Mouse (Mus musculus): ENCODE data around the gene Abcg4. TPM values are rescaled to one million over a fixed set of nuclear protein-coding genes. Genes with fewer than 3 reads are reported as not detected.
"Not testable (repeated sequence)": the region's sequence is repeated elsewhere in the genome, so short reads cannot be mapped to it uniquely, and the experiment has no call there.

Gene Abcg4
- 0.58 and 0.89 TPM in 2 replicates for polyA plus RNA-seq (2012; rRNA removed)

DNA sequence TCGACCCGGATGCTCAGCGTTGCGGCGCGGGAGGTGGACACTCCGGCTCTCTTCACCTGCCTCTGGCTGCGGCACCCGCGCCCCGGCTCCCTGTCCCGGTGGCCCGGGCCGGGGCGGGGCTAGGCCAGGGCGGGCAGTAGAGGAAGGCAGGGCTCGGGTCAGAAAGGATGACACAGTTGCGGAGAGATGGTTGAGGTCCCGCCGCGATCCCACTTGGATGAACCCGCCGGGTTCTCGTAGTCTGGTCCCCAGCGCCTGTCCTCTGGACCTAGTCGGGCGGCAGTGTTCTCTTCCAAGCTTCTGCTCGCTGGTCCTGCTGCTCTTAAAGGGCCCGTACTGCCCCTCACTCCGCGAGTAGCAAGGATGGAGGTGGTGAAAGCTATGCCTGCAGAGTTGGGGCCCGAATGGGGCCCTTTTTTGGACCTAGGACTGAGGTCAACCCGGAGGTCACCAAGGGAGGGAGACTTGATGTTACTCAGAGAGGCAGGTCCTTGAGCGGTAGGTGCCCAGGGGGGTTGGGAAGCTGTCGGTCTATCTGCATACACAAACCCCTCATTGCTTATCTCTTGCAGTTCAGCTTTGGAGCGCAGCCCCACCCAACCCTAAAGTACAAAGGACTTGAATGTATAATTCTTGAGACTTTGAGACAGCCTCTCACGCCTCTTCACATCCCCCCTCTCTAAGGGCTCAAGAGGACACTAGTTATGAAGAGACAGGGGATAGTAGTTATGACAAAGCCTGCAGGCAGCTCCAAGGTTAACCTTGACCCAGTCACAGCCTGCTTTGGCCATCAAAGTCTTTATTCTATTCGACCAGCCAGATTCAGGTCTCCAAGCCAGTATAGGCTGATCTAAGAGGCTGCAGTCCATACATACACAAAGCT, at the start of gene Abcg4:
Abcg4 (minus strand) TSS at position 540 of the 883 bp plus-strand sequence.
- peak within 1 kb of the TSS; percentile 82 for H3K4me3 ChIP-seq (ENCODE audit: control insufficient read depth, low read depth, low read length)
- H3K27ac ChIP-seq (ENCODE audit: control insufficient read depth, insufficient read depth, low read depth, low read length) = no peak within 1 kb of the TSS
- TF ChIP-seq CTCF (IDR thresholded peaks at IDR 0.05; ENCODE audit: control insufficient read depth, insufficient read depth, insufficient replicate concordance, low read depth, low read length) (no peak), POLR2A (IDR thresholded peaks at IDR 0.05; ENCODE audit: control insufficient read depth, low read depth, low read length) (no peak)
- H3K4me1 ChIP-seq (ENCODE audit: control insufficient read depth, insufficient read depth, low read length) = peaks cover 22% of the 10 kb centered on the region
- H3K36me3 ChIP-seq (ENCODE audit: control insufficient read depth, insufficient read depth, low read length) = no peaks in the 10 kb centered on the region
- H3K27me3 ChIP-seq (ENCODE audit: control insufficient read depth, insufficient read depth, low read length) = peaks cover 12% of the 10 kb centered on the region

DNA sequence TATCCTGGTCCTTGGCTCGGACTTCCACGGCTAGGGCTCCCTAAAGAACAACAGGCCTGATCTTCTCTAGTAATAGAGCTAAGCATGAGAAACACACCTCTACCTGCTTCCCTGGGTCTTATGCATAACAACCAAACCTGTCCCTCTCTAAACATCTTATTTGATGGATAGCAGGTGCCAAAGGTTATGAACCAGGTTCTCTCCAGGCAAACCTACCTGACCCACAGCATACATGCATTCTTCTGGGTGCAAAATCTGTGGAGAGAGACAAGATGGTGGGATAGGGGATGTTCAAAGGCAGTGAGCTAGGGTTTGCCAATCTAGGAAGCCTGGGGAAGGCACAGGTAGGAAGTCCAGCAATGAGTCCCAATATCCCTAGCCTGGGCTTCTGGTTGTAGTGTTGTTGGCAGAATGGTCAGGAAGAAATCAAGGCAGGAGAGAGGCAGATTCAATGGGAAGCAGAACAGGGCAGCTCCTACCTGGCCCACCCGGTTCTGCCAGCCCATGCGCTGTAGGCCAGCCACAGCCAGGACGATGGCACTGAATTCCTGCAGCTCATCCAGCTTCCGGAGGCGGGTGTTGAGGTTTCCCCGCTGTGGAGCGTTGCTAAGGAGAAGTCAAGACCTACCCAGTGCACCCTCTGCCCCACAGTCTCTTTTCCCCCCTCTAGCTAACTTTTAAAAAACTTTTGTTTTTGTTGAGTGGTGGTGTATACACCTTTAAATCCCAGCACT, 49.2 kb upstream of the Abcg4 start:
- Histone ChIP-seq H3K27ac (ENCODE audit: control insufficient read depth, insufficient read depth, low read depth, low read length) (no peak overlapping the region), H3K4me3 (ENCODE audit: control insufficient read depth, low read depth, low read length) (peak overlapping the region; percentile 65), H3K27me3 (ENCODE audit: control insufficient read depth, insufficient read depth, low read length) (no peaks in the 10 kb centered on the region), H3K36me3 (ENCODE audit: control insufficient read depth, insufficient read depth, low read length) (peaks cover 4% of the 10 kb centered on the region), H3K4me1 (ENCODE audit: control insufficient read depth, insufficient read depth, low read length) (peaks cover 9% of the 10 kb centered on the region)
- TF ChIP-seq POLR2A (IDR thresholded peaks at IDR 0.05; ENCODE audit: control insufficient read depth, low read depth, low read length) (no peak), CTCF (IDR thresholded peaks at IDR 0.05; ENCODE audit: control insufficient read depth, insufficient read depth, insufficient replicate concordance, low read depth, low read length) (no peak)

DNA sequence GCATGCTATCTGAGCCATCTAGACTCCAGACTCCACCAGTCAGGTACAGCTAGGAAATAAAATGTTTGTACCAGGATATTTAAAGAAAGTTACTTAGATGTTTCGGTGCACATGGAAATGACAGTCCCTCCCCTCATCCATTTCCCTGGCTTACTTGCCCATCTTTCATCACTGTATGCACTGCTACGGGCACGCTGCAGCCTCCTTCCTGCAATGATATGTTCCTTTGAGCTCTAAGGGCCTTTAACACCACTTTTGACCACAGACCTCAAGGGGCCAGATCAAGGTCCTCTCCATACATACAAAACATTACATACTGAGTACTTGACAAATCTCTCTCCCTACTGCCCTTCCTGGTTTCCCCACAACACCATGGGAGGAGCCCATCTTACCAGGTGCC, 48.5 kb upstream of the Abcg4 start:
- H3K27ac ChIP-seq (ENCODE audit: control insufficient read depth, insufficient read depth, low read depth, low read length) = no peak overlapping the region
- no peak for TF ChIP-seq CTCF (IDR thresholded peaks at IDR 0.05; ENCODE audit: control insufficient read depth, insufficient read depth, insufficient replicate concordance, low read depth, low read length)
- no peak for TF ChIP-seq POLR2A (IDR thresholded peaks at IDR 0.05; ENCODE audit: control insufficient read depth, low read depth, low read length)
- peak overlapping the region; percentile 65 for H3K4me3 ChIP-seq (ENCODE audit: control insufficient read depth, low read depth, low read length)
- peaks cover 9% of the 10 kb centered on the region for H3K4me1 ChIP-seq (ENCODE audit: control insufficient read depth, insufficient read depth, low read length)
- no peaks in the 10 kb centered on the region for H3K27me3 ChIP-seq (ENCODE audit: control insufficient read depth, insufficient read depth, low read length)
- peaks cover 4% of the 10 kb centered on the region for H3K36me3 ChIP-seq (ENCODE audit: control insufficient read depth, insufficient read depth, low read length)

DNA sequence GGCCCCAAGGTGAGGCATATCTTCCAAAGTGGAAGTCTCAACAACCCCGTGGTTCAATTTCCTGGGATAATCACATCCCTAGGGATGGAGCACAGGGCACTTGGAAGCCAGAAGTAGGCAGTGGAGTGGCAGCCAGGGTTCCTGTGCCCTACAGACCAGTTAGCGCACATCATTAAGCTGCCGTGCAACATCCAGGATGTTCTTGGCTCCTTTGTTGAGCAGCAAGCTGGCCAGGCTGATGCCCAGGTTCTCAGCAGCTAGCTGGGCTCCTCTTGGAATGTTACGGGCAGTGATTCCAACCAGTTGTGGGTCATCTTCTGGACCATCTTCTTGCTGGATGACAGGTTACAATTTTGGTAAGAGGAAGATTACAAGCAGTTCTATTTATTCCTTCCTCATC, 48.1 kb upstream of the Abcg4 start:
- not testable (repeated sequence) for H3K36me3 ChIP-seq (ENCODE audit: control insufficient read depth, insufficient read depth, low read length); H3K27ac ChIP-seq (ENCODE audit: control insufficient read depth, insufficient read depth, low read depth, low read length)

DNA sequence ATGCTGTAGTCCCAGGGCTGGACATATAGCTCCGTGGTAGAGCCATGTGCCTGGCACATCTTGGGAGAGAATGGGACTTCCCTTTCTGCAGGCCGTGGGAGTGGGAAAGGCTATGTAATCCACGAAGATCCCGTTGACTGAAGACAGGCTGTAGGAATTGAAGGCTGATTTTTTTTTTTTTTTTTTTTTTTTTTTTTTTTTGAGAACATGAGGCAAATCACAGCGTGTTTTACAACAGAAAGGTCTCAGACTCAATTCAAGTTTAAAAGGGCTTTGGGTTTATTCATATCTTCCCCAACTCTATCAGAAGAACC, 47.6 kb upstream of the Abcg4 start:
- peak overlapping the region; percentile 98 for H3K27ac ChIP-seq (ENCODE audit: control insufficient read depth, insufficient read depth, low read depth, low read length)
- H3K4me3 ChIP-seq (ENCODE audit: control insufficient read depth, low read depth, low read length) = peak overlapping the region; percentile 98
- no peaks in the 10 kb centered on the region for H3K27me3 ChIP-seq (ENCODE audit: control insufficient read depth, insufficient read depth, low read length)
- peaks cover 9% of the 10 kb centered on the region for H3K4me1 ChIP-seq (ENCODE audit: control insufficient read depth, insufficient read depth, low read length)
- H3K36me3 ChIP-seq (ENCODE audit: control insufficient read depth, insufficient read depth, low read length) = peaks cover 7% of the 10 kb centered on the region
- TF ChIP-seq CTCF (IDR thresholded peaks at IDR 0.05; ENCODE audit: control insufficient read depth, insufficient read depth, insufficient replicate concordance, low read depth, low read length) (no peak), POLR2A (IDR thresholded peaks at IDR 0.05; ENCODE audit: control insufficient read depth, low read depth, low read length) (no peak)

More for the DNA sequence above, 48.1 kb upstream of the Abcg4 start:
- H3K27me3 ChIP-seq (ENCODE audit: control insufficient read depth, insufficient read depth, low read length); H3K4me1 ChIP-seq (ENCODE audit: control insufficient read depth, insufficient read depth, low read length): not testable (repeated sequence)
- peak overlapping the region; percentile 65 for H3K4me3 ChIP-seq (ENCODE audit: control insufficient read depth, low read depth, low read length)

DNA sequence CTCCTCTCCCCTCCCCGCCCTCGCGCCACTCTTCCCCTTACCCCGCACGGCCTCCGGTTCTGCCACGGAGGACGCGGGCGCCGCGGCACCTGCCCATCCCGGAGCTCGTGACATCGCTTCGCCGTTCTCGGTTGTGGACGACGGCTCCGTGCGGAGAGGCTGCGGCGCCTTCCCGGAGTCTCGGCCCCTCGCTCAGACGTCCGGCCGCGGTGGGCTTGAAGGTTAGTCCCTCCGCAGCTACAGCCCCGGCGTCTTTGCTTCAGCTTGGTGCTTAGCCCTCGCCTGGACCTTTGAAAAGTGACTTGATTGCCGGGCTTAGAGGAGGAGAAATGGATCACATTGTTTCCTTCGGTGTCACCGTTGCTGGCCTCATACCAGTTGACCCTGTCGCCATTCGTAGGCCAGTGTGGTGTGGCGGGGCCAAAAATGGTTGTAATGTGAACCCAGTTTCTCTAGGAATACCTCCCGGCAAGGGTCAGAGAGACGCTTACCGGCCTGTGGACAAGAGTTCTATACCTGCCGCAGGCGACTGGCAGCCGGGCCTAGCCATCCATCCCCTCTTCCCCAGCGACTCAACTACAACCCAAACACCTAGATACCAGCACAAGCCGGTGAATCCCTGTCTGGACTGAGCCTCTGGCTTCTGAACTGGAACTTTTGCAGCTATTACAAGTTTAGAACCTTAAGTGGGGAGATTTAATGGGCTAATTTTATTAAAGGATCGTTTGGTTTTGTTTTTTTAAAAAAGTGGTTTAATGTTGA, 47.1 kb upstream of the Abcg4 start:
- Histone ChIP-seq H3K4me3 (ENCODE audit: control insufficient read depth, low read depth, low read length) (peak overlapping the region; percentile 98), H3K4me1 (ENCODE audit: control insufficient read depth, insufficient read depth, low read length) (peaks cover 9% of the 10 kb centered on the region), H3K27ac (ENCODE audit: control insufficient read depth, insufficient read depth, low read depth, low read length) (peak overlapping the region; percentile 98), H3K27me3 (ENCODE audit: control insufficient read depth, insufficient read depth, low read length) (no peaks in the 10 kb centered on the region), H3K36me3 (ENCODE audit: control insufficient read depth, insufficient read depth, low read length) (peaks cover 7% of the 10 kb centered on the region)
- peak; percentile 47; the same call in 1 of the 2 replicates for TF ChIP-seq POLR2A (IDR thresholded peaks at IDR 0.05; ENCODE audit: control insufficient read depth, low read depth, low read length)
- 0 out of 2 replicates have a peak, but pooled peaks have one; percentile 7 for TF ChIP-seq CTCF (IDR thresholded peaks at IDR 0.05; ENCODE audit: control insufficient read depth, insufficient read depth, insufficient replicate concordance, low read depth, low read length)

Measured in testis, adult 2 months (tissue).